Mouse (Mus musculus) thymus, postnatal 4 days (tissue): ENCODE measurements around the gene H1foo.

Experiments
- DNase-seq: peaks from one replicate; pipeline ENCODE4 v3.0.0; 2021

Gene H1foo

GRCm38 (mm10) chr6:115944638-115945037 lies at the start of gene H1foo:
H1foo (plus strand) TSS chr6:115944938.
- no peak for DNase-seq

DNA sequence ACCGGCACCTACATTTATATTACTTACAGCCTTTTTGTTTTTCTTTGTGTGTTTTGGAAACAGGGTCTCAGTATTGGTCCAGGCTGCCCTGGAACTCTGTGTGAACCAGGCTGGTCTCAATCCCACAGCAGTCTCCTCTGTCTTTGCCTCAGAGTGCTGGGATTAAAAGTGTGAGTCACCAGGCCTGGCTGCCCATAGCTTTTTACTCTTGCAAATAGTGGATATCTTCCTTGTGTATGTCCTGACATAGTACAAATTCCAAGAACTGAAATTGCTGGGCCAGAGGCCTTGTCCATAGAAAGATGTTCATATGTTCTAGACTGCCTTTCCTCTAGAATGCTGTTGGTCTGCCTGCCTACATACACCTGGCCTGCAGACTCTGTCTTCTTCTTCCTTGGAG lies 48.4 kb upstream of the H1foo start:
- no peak for DNase-seq

- no peak for DNase-seq
Measured at GRCm38 (mm10) chr6:115897117-115897516, 47.6 kb upstream of the H1foo start.

GRCm38 (mm10) chr6:115897926-115898520 lies 46.7 kb upstream of the H1foo start:
- no peak for DNase-seq

GRCm38 (mm10) chr6:115901062-115901461 lies 43.7 kb upstream of the H1foo start:
- peak; percentile 79 for DNase-seq

DNA sequence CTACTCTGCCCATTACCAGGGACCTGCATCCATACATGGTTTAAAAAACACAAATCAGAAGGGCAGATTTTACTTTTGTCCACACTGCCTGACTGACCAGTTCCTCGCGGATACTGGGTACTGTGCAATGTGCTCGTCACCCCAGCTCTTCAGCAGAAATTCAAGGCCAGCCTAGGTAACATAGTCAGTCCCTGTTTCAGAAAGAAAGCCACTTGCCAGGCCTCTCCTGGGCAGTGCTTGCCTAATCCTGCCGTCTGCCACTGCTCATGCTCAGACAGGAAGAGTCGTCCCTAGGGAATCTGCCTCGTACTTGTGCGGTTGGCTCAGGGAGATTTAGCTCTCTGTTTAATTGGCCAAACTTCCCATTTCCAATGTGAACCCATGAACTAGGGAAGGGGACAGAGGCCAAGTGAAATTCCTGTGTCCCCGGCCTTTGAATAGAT lies 43.2 kb upstream of the H1foo start:
- no peak for DNase-seq

- no peak for DNase-seq
Measured at GRCm38 (mm10) chr6:115902545-115902944, 42.2 kb upstream of the H1foo start.

DNA sequence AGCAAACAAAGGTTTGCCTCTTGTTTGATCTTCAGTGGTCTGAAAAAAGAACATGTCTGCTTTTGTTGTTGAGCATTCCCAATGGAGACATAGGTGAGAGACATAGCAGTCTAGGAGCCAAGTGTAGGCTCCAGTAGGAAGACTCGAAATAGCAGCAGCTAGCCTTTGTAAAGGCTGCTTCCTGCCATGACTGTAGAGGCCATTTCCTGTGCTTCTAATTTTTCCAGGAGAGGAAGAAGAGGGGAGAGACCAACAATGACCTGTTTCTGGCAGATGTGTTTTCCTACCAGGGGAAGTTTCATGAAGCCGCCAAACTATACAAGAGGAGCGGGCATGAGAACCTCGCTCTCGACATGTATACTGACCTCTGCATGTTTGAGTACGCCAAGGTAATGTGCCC lies 39.2 kb upstream of the H1foo start:
- no peak for DNase-seq

DNA sequence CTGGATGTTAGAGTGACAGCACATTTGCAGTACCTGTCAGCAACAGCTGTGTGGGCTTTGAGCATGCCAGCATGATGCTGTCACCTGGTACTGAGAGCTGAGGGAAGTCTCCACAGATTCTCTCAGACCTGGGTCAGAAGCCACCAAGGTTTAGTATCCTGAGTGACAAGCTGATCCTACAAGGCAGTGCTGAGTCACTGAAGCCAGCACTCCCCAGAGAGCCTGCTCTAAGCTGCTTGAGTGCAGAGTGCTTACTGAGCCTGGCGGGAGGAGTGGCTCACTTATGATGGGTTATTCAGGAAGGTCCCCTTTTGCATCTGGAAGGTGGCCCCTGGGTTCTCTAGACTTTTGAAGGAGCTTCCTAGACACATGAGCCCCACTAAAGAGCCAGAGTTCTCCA lies 38.3 kb upstream of the H1foo start:
- DNase-seq, result no peak

GRCm38 (mm10) chr6:115906871-115907270 lies 37.9 kb upstream of the H1foo start:
- no peak for DNase-seq

DNA sequence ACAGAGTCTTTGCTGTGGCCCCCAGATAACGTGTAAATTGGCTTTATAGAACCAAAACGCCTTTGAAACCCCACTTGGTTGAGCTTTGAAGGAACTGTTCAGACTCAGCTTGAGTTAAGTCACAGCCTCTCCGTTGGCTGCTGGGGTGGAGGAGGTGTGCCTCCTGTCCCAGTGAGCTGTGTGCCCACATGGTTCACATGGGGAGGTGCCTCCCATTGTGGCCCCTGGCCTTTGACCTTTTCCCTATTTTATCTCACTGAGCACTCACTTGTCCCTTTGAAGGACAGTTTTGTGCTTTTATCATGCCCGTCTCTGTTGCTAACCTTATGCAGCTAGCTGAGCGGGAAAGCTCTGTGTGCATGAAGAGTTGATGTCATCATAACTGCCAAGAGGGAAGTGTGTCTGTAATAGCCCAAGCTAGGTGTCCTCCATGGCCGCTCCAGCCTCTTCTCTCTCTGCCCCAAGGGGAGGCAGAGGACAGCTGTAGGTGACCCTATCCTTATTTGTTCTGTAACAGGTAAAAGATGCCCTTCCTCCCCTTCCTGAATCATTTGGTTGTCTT lies 36.2 kb upstream of the H1foo start:
- no peak for DNase-seq

GRCm38 (mm10) chr6:115909052-115909451 lies 35.7 kb upstream of the H1foo start:
- no peak for DNase-seq

- DNase-seq, result peak; percentile 47
Measured at GRCm38 (mm10) chr6:115909940-115910339, 34.8 kb upstream of the H1foo start.

DNA sequence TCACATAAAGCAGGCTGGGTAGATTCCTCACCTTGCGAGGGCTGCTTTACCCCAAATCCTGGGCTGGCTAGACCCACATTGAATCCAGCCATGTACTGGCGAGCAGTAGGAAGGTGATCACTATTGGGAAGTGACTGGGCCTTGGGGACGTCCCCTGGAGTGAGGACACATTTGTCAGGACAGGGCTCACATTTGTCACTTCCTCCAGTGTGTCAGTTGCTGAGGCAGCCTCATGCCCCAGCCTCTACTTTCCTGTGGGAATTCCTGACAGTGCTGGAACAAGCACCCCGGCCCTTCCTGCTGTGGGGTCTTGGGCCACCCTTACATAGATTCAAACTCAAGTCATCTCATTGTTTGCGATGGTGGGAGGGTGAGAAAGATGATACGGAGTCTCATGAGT lies 33.0 kb upstream of the H1foo start:
- DNase-seq, result no peak

- DNase-seq, result no peak
Measured at GRCm38 (mm10) chr6:115913482-115913881, 31.3 kb upstream of the H1foo start.

GRCm38 (mm10) chr6:115914511-115915202 lies 30.1 kb upstream of the H1foo start:
- DNase-seq, result no peak

- no peak for DNase-seq
Measured at GRCm38 (mm10) chr6:115915601-115916445, 28.9 kb upstream of the H1foo start.

DNA sequence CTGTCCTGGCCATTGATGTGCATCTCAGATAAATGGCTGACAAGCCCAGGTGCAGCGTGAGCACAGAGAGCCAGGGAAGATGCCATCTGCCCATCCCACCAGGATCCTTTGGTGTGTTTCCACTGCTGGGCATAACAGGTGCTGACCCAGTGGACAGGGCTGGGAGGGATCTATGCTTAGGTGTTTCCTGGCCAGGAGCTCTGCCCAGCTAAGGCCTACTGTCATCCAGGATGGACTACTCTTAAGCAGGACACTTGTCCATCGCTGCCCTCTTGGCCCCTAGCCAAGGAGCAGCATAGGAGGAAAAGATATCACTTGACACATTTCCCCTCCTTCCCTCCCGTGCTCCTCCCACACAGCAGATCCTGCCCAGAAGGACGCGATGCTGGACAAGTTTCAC lies 28.1 kb upstream of the H1foo start:
- DNase-seq, result no peak

- no peak for DNase-seq
Measured at GRCm38 (mm10) chr6:115918615-115919014, 26.1 kb upstream of the H1foo start.

- DNase-seq, result no peak
Measured at GRCm38 (mm10) chr6:115919876-115920275, 24.9 kb upstream of the H1foo start.

DNA sequence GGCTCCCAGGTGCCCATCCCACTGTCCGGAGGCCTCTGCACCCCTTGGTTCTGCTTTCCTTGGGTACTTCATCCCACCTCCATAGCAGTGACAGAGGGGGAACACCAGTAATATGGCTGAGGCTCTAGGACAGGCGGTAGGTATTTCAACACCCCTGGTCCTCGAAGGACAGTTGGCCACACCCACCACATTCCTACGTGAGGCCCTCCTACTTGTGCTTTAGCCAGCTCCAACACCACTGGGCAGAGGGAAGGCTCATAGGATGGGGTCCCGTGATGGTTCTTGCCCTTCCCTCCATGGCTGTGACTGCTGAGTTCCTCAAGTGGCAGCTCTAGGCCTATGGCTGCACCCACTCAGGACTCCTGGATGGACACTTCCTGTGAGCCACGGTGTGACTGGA lies 19.9 kb upstream of the H1foo start:
- no peak for DNase-seq

DNA sequence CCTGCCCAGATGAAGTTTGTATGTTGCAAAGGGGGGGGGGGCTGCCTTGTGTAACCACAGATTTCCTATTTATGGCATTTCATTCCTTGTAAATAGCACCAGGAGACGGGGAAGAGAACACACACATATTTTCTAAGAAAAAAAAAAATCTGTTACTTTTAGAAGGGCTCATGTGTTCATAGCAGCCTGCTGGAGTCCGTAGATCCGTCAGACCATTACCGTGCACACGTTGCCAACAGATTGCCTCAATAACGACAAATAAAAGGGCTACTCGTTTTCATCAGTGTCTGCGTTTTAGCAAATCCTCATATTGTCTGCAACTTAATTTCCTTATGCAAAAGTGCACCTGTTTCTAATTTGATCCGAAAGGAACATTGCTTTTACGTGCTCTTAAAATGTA lies 18.3 kb upstream of the H1foo start:
- no peak for DNase-seq
